Mouse (Mus musculus) liver, embryonic 14.5 days (tissue): ENCODE measurements at regions not wholly inside any gene's neighbourhood (a gene's known extent, or its start where the extent isn't known, plus 50 kb on each side); places are given as distances from the start of the nearest gene placed in this dataset.

Experiments
- ATAC-seq: fragments of 200-750 bp; cut with Nextera tagmentation; 2 replicates; pipeline ENCODE4 v1.8.0; 2017; ENCODE audit warnings: moderate number of reproducible peaks, mild to moderate bottlenecking, moderate library complexity; ENCODE audit not compliant: insufficient read depth
- DNase-seq, 3 experiments: peaks; one replicate each; pipeline ENCODE4 v3.0.0-alpha.2; 2012 to 2013; ENCODE audit warnings: low read depth in 3 of 3, low spot score in 3 of 3
- H3K27ac ChIP-seq: fragments of 300-500 bp; sonication (generic); 2 replicates; pipeline ENCODE4 v1.5.1; 2014; ENCODE audit warnings: moderate library complexity, mild to moderate bottlenecking, control low read depth, inconsistent platforms
- H3K27me3 ChIP-seq: fragments of 300-500 bp; sonication (generic); 2 replicates; pipeline ENCODE4 v1.6.1; 2014; ENCODE audit warnings: mild to moderate bottlenecking, low read length, moderate library complexity; ENCODE audit not compliant: control insufficient read depth, insufficient read depth
- H3K36me3 ChIP-seq: fragments of 300-500 bp; sonication (generic); replicated peaks from 2 replicates; pipeline ENCODE4 v1.6.1; 2014; ENCODE audit warnings: low read depth; ENCODE audit not compliant: control insufficient read depth, insufficient read depth
- H3K4me1 ChIP-seq, 2 experiments: fragments of 200-500 bp in 1 of 2; fragments of 300-500 bp in 1 of 2; sonication (generic) in 1 of 2; replicated peaks; 2 replicates each; pipeline ENCODE4 v1.6.1; 2012 to 2014; ENCODE audit warnings: antibody characterized with exemption in 1 of 2, inconsistent platforms in 1 of 2, low read length in 1 of 2; ENCODE audit not compliant: control insufficient read depth in 2 of 2, insufficient read depth in 2 of 2
- H3K4me2 ChIP-seq: fragments of 300-500 bp; sonication (generic); 2 replicates; pipeline ENCODE4 v1.6.1; 2014; ENCODE audit warnings: low read depth, mild to moderate bottlenecking, control low read depth, moderate library complexity
- H3K4me3 ChIP-seq, 2 experiments: fragments of 200-500 bp in 1 of 2; fragments of 300-500 bp in 1 of 2; sonication (generic) in 1 of 2; 2 replicates each; pipeline ENCODE4 v1.5.1; 2012 to 2014; ENCODE audit warnings: low read depth in 2 of 2, low read length in 2 of 2, mild to moderate bottlenecking in 2 of 2, control low read depth in 1 of 2, inconsistent platforms in 1 of 2, moderate library complexity in 1 of 2; ENCODE audit not compliant: insufficient read depth in 1 of 2
- H3K9ac ChIP-seq: fragments of 300-500 bp; sonication (generic); replicated peaks from 2 replicates; pipeline ENCODE4 v1.6.1; 2014; ENCODE audit warnings: mild to moderate bottlenecking, control low read depth, moderate library complexity
- H3K9me3 ChIP-seq: fragments of 300-500 bp; sonication (generic); 2 replicates; pipeline ENCODE4 v1.6.1; 2016; ENCODE audit warnings: low read length, mixed read lengths; ENCODE audit not compliant: control insufficient read depth
- CTCF ChIP-seq: IDR thresholded peaks from 2 replicates; pipeline ENCODE4 v1.5.1; 2016; ENCODE audit warnings: antibody characterized with exemption, low read depth, control low read depth
- EP300 ChIP-seq: IDR thresholded peaks from 2 replicates; pipeline ENCODE4 v1.6.1; 2016; ENCODE audit warnings: antibody characterized with exemption, low read depth
- WGBS: fragments of 180-500 bp; shearing (Covaris S2); extraction: QIAGEN DNeasy Blood & Tissue Kit; methylation state at CpG from one replicate; pipeline ENCODE4 v1.1.7; 2014; ENCODE audit not compliant: insufficient replicate concordance; 5-methylcytosine and 5-hydroxymethylcytosine counted together

DNA sequence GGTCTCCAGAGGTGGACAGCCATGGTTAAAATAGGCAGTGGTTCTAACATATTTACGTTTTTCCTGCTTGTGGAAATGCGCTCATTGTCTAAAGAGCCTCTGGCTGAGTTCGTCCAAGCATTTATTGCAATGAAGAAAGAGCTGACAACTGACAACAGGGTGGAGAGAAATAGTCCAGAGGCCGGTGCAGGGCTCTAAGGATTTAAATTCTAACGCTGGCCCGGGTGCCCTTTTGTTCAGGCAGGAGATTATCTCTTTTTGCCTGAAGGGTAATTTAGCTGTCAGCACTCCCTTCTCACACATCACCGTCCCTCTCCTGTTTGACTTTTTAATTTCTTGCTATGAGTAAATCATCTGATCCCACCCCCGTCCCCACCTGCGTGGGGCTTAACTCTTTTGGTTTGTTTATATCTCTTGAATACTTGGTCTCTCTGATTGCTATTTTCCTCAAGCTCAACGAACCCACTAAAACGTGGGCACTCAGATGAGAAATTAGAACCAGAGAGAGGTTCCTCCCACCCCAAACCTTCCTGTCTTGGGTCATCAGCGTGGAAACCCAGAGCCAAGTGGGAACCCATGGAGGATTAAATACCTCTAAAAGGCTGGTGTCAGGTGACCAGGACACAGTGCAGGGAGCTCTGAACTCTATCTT, 145.7 kb upstream of the Tmpo start:
- WGBS, result 49% methylated on average over 12 of the region's 12 CpGs
- Histone ChIP-seq H3K4me2 (no peak overlapping the region), H3K27ac (no peak overlapping the region), H3K9ac (no peak overlapping the region), H3K27me3 (no peaks in the 10 kb centered on the region), H3K4me3 (no peak overlapping the region), H3K9me3 (no peaks in the 10 kb centered on the region), H3K4me1 (no peaks in the 10 kb centered on the region), H3K36me3 (no peaks in the 10 kb centered on the region)
- TF ChIP-seq EP300, result no peak
- TF ChIP-seq CTCF, result no peak
- DNase-seq, result no peak
- no peak for ATAC-seq

DNA sequence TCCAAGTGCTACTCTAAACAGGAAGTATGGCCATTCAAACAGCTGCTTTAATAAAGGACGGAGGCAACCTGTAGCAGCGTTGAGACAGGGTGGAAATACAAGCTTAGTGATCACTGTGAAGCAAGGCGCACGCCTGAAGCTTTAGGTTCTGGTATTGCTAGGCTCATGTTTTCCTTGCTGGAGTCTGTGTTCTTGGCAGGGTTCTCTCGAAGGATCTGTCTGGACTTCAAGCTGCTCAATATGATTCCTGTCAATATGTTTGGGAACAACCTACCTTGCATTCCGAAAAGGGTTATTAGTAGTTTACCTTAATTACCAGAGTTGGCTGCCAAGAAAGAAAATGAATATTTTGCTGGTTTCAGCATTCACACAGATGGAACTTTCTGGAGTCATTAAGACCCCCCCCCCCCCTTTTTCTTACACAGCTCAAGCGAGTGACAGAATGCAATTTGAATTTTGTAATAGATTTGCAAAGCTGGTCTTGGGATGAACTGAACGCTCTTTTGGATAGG, 145.1 kb upstream of the Tmpo start:
- Histone ChIP-seq H3K27ac (no peak overlapping the region), H3K9me3 (no peaks in the 10 kb centered on the region), H3K27me3 (no peaks in the 10 kb centered on the region), H3K4me3 (no peak overlapping the region), H3K9ac (no peak overlapping the region), H3K36me3 (no peaks in the 10 kb centered on the region), H3K4me2 (no peak overlapping the region), H3K4me1 (no peaks in the 10 kb centered on the region)
- ATAC-seq, result no peak
- TF ChIP-seq EP300 (no peak), CTCF (no peak)
- DNase-seq, result no peak
- WGBS, result 68% methylated on average over 8 of the region's 8 CpGs

DNA sequence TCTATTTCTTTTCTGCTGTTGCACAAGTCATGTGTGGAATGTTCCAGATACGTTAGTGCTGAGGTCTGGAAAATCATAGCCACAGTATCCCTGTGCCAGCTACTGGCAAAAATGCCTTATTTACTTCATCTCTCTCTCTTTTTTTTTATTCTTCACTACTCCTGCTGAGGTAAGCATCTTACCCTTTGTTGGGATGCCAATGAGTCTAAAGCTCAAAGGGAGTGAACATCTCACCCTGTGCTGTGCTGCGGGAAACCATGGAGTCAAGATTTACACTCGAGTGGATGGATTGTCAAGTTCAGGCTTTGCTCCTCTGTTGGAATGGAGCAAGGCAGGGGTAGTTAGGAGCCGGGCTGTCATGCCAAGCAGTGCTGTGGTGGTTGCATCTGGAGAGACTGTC, 140.1 kb upstream of the Tmpo start:
- no peak overlapping the region for H3K4me3 ChIP-seq
- H3K9ac ChIP-seq, result no peak overlapping the region
- no peak overlapping the region for H3K4me2 ChIP-seq
- H3K4me1 ChIP-seq, result no peaks in the 10 kb centered on the region
- H3K27me3 ChIP-seq, result no peaks in the 10 kb centered on the region
- H3K9me3 ChIP-seq, result no peaks in the 10 kb centered on the region
- H3K27ac ChIP-seq, result no peak overlapping the region
- H3K36me3 ChIP-seq, result no peaks in the 10 kb centered on the region
- ATAC-seq (no peak), DNase-seq (no peak)
- WGBS, result 66% methylated on average over 4 of the region's 4 CpGs
- TF ChIP-seq CTCF (no peak), EP300 (no peak)

DNA sequence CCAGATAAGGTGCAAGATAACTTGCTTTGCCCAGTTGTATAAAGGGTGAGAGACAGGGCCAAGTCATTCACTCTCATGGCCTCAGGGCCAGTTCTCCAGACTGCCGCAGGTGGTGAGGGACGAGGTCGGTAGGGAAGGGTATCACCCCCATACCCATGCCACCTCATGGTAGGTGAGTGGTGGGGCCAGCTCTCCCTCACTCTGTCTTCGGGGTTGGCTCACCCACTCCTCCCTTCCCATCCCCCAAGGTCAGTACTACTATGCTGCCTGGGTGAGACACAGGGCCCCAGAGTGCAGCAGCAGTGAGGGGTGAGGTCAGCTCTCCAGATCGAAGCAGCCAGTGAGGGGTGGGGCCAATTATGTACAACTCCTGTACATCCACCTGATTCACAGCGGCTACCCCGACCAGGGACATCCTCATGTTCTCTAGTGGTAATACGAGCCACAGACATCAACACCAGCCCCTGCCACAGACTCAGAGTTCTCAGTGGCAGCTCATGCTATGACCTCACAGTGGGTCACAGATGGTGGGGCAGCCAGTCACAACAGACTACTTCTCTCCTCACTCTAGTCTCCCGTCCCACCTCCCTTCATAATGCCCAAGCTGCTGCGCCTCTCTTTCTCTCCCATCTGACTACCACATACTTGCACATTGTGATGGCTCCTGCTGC, 138.5 kb upstream of the Tmpo start:
- TF ChIP-seq EP300, result no peak
- no peak for TF ChIP-seq CTCF
- Histone ChIP-seq H3K4me2 (no peak overlapping the region), H3K4me3 (no peak overlapping the region), H3K4me1 (no peaks in the 10 kb centered on the region), H3K27ac (no peak overlapping the region), H3K9ac (no peak overlapping the region), H3K27me3 (no peaks in the 10 kb centered on the region), H3K9me3 (no peaks in the 10 kb centered on the region), H3K36me3 (no peaks in the 10 kb centered on the region)
- WGBS, result 74% methylated on average over 10 of the region's 10 CpGs
- ATAC-seq, result no peak
- no peak for DNase-seq

DNA sequence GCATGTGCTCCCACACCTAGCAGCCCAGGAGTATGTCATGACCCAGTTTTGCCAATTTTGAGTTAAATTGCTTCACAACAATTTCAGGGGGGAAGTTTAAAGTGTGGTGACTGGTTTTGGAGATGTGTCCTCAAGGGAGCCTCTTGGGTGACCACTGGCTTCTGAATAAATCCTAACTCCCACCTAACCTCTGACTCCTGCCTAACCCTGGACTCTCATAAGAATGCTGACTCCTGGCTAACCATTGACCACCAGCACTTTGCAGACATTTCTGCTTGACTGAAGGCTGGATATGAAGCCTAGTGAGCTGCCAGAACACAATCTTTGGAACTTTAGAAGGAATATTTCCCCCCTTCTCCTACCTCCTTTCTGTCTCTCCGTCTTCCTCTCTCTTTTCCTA, 133.3 kb upstream of the Tmpo start:
- Histone ChIP-seq H3K27ac (no peak overlapping the region), H3K36me3 (no peaks in the 10 kb centered on the region), H3K4me3 (no peak overlapping the region), H3K27me3 (no peaks in the 10 kb centered on the region), H3K9me3 (no peaks in the 10 kb centered on the region), H3K4me1 (no peaks in the 10 kb centered on the region), H3K9ac (no peak overlapping the region), H3K4me2 (no peak overlapping the region)
- ATAC-seq (no peak), DNase-seq (no peak)
- TF ChIP-seq CTCF (no peak), EP300 (no peak)
- WGBS, result 64% methylated on average over 1 of the region's 1 CpGs
